1 mouse cellular context compared by ENCODE assay signal in the genomic region with DNA sequence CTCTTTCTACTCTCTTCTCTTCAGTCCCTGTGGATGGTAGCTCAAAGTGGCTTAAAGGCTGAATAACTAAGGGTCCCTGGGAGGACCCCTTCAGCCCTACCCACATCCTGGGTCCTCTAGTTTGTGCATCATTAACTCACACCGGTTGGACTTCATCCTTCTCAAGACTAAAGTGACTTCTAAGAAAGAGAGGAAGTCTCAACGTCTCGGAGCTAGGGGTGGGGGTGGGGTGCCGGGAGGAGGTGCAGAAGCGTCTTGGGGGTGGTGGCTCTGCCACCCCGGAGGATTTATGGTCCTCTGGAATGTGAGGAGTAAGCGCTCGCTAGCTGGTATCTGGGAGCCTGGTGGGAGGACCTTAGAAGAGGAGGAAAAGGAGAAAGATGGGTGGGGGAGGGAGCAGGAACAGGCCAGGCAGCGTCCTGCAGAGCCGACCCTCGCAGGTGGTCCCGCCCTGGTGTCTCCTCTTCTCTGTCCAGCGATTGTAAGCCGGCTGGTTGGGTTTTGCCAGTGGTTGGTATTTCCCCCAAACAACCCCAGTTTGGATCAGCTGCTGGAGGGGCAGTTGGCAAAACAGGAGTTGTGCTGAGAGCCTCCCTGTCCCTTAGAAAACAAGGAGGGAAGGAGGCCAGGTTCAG.
TF ChIP-seq lines count a peak whose summit lies in the region.

No protein-coding gene starts in this region.

TF ChIP-seq in MEL, 35 proteins besides CTCF, POLR2A, EP300 and RAD21 (continued from another document):
- TF ChIP-seq USF1 (IDR thresholded peaks at IDR 0.05; ENCODE audit: low read depth, low read length) (no peak), MYB (IDR thresholded peaks at IDR 0.05; ENCODE audit: low read depth, low read length) (no peak), POLR2AphosphoS5 (IDR thresholded peaks at IDR 0.05; ENCODE audit: borderline replicate concordance, low read depth, low read length) (no peak), MAZ (IDR thresholded peaks at IDR 0.05; ENCODE audit: low read depth, low read length) (peak; percentile 88), ZMIZ1 (IDR thresholded peaks at IDR 0.05; ENCODE audit: low read depth, low read length) (0 out of 2 replicates have a peak, but pooled peaks have one; percentile 40), ZNF384 (IDR thresholded peaks at IDR 0.05; ENCODE audit: low read depth, low read length) (no peak), MYC (IDR thresholded peaks at IDR 0.05; ENCODE audit: low read depth, low read length) (no peak), KAT2A (conservative IDR thresholded peaks at IDR 0.05; ENCODE audit: low read depth, low read length) (no peak), POLR2AphosphoS2 (IDR thresholded peaks at IDR 0.05; ENCODE audit: low read length) (no peak), RCOR1 (IDR thresholded peaks at IDR 0.05; ENCODE audit: low read depth, low read length) (peak; percentile 30; the same call in 1 of the 2 replicates), TBP (IDR thresholded peaks at IDR 0.05; ENCODE audit: low read depth, low read length) (peak; percentile 67; the same call in 1 of the 2 replicates), TAL1 (IDR thresholded peaks at IDR 0.05; ENCODE audit: low read length) (no peak), HCFC1 (IDR thresholded peaks at IDR 0.05; ENCODE audit: low read depth, low read length) (peak; percentile 54; the same call in 1 of the 2 replicates), UBTF (IDR thresholded peaks at IDR 0.05; ENCODE audit: borderline replicate concordance, insufficient read depth, low read depth, low read length) (0 out of 2 replicates have a peak, but pooled peaks have one; percentile 24), MAX (IDR thresholded peaks at IDR 0.05; ENCODE audit: low read length) (no peak), SMC3 (IDR thresholded peaks at IDR 0.05; ENCODE audit: low read depth, low read length) (peak; percentile 15; the same call in 1 of the 2 replicates), NELFE (IDR thresholded peaks at IDR 0.05; ENCODE audit: low read depth, low read length) (peak; percentile 33; the same call in 1 of the 2 replicates), E2F4 (IDR thresholded peaks at IDR 0.05; ENCODE audit: borderline replicate concordance, low read depth, low read length) (no peak)
TF ChIP-seq in MEL: peak in this region for 14.
